Mouse (Mus musculus) forelimb bud, embryonic 11.5 days (tissue): ENCODE data around the gene Rdm1.
A peak's percentile ranks its signal among the peaks of the same experiment; 100 is the strongest.

Experiments
- DNase-seq: peaks from one replicate; pipeline ENCODE4 v3.0.0-alpha.2; 2012; ENCODE audit warnings: low read depth, low spot score

The Rdm1 gene

DNA sequence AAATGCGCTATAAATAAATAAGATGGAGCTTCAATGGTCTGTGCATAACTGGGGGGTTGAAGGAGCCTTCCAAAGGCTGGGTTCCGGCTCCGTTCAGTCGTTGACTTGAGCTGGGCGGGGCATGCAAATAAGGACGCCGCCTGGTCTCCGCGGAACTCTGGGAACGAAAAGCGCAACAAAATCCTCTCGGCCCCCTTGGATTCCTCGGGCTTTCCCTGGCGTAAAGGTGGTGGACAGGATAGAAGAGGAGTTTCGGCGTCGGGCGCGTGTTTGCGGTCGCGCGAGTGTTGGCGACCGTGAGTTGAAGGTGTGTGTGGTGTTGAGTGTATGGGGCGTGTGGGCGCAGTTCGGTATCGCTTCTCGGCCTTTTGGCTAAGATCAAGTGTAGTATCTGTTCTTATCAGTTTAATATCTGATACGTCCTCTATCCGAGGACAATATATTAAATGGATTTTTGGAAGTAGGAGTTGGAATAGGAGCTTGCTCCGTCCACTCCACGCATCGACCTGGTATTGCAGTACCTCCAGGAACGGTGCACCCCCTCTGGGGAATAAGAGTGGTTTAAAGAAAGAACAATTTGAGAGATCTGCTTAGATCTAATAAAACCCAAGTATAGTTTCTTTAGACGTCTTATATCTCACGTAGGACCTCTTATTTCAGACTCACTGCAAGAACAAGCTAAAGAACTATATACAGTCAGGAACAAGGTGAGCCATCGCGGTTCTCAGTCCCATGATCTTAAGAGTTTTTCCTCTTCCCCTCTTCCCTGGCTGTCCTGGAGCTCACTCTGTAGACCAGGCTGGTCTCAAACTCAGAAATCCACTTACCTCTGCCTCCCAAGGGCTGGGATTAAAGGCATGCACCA is 31.1 kb downstream of the Rdm1 start:
- peak; percentile 95 for DNase-seq

DNA sequence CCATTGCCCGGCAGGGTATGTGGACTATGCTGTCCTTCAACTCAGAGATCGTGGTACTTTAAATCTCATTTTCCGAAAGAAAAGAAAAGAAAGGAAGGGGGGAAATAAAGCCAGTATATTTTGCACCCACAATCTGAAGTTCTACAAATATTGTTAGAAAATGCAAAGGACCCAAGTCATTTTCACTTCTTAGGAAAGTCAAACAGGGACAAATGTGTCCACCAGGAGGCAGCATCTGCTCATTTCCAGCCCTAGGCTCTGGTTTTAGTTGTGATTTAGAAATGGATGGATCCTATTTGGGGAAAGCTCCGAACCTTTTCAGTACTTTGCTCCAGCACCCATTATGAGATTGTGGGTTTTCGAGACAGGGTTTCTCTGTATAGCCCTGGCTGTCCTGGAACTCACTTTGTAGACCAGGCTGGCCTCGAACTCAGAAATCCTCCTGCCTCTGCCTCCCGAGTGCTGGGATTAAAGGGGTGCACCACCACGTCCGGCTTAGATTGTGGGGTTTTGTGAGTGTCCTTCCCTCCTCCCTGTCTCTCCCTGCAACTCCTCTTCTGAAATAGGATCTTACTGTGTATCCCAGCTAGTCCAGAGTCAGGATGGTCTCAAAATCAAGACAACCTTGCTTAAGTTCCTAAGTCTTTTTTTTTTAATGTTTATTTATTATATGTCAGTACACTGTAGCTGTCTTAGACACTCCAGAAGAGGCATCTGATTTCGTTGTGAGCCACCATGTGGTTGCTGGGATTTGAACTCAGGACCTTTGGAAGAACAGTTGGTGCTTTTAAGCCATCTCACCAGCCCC is 32.0 kb downstream of the Rdm1 start:
- DNase-seq: peak; percentile 90

DNA sequence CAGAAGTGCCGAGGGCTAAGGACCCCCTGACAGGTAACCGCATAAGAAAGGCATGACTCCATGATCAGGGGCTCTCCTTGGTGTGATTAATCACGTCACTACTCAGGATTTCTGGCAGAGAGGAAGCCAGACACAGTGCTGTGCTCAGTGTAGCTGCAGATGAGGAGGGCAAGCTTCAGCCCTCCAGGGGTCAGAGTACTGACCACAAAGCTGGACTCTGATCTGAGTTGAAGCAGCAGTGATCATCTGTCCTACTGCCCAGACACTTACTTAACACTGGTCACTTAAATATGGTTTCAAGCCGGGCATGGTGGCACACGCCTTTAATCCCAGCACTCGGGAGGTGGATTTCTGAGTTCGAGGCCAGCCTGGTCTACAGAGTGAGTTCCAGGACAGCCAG is 34.2 kb downstream of the Rdm1 start:
- no peak for DNase-seq

DNA sequence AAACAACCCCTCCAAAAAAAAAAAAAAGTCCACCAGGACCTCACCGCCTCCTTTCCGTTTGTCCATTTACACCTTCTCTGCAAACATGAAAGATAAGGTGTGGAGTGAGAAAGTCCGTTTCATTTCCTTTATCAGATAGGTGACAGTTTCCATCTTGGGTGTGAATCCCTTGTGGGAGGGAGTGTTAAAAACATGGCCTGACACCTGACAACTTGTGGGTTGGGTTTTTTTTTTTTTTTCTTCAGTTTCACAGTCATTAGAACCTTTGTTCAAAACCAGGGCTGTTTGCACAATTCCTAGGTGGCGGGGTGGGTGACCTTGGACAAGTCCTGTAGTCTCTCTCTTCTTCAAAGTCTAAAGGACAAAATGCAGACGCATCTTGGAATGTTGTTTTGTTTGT is 34.8 kb downstream of the Rdm1 start:
- no peak for DNase-seq

DNA sequence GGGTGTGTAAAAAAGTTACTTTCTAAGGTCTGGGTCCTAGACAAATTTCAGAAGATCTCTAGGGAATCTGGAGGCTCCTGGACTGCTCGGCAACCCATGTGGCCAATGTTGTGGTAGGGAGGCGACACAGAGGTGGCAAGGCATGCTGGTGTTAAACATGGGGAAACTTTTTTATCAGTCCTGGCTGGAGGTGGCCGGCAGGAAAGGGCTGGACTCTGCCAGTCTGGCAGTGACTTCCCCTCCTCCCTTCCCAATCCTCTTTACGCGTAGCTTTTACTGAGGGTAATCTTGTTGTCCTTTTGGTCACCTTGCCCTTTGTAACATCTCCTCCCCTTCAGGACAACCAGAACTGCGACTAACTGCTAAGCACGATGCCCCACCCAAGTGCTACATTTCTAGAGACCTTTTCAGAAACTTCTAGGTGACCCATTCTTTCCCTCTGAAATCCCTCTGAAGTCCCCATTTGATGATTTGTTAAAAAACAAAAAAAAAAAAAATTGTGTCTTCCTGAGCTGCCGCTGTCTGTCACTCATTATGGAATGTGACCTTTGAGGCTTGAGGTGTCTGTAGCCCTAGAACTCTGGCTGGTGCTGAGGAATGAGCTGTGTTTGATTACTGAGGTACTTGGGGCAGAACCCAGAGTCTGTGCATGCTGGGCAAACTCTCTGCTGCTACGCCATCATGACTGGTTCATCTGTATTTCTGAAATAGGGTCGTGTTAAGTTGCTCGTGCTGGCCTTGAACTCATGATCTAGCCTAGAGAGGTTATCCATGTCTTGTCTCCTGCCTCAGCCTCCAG is 36.4 kb downstream of the Rdm1 start:
- DNase-seq: no peak

DNA sequence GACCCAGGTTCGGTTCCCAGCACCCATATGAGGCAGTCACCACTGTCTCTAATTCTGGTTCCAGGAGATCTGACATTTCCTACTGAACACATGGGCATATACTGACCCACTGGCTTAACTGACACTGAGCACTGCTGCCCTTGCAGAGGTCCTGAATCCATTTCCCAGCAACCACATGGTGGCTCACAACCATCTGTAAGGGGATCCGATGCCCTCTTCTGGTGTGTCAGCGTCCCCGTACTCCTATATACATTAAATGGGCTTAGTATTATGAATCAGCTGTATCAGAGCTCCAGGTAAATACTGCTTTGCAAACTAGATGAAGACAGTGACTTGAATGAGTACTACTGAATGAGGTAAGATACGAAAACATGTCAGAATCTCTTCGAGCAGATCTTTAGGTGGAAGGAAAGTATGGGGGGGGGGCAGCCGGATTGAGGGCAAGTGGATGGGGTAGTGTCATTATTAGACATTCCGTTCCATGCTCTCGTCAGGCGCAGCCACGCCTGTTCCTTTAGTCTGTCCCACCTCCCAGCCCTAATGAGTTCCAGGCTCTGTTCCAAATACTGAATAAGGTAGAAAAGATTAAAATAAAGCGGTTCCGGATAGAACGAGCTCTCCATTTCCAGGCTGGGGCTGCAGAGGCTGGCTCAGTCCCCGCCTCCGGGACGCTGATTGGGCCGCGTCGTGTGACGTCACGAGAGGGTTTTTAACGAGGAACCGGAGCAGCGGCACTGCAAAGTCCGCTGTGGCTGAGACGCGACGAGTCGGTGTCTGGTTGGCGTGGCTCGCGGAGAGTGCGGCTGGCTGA is 38.0 kb downstream of the Rdm1 start, which contains the start of gene Arl4d:
Gene Arl4d (plus strand): TSS at position 717 of the 811 bp plus-strand sequence.
- peak; percentile 92 for DNase-seq

DNA sequence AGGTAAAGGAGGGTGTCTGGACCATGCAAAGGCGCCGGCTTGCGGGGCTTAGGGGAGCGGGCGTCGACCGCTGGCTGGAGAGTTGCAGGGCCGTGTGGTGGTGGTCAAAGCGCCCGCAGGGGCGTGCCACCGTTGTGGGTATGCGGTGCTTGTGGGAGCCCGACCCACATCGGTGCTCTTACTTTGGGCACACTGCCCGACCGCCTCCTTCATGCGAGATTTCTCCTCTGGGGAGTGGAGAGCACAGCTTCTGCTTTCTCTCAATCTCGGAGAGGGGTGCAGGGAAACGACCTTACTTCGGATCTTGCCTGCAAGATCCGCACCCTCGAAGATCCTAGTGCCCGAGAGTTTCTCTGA is 38.6 kb downstream of the Rdm1 start:
- DNase-seq: no peak

DNA sequence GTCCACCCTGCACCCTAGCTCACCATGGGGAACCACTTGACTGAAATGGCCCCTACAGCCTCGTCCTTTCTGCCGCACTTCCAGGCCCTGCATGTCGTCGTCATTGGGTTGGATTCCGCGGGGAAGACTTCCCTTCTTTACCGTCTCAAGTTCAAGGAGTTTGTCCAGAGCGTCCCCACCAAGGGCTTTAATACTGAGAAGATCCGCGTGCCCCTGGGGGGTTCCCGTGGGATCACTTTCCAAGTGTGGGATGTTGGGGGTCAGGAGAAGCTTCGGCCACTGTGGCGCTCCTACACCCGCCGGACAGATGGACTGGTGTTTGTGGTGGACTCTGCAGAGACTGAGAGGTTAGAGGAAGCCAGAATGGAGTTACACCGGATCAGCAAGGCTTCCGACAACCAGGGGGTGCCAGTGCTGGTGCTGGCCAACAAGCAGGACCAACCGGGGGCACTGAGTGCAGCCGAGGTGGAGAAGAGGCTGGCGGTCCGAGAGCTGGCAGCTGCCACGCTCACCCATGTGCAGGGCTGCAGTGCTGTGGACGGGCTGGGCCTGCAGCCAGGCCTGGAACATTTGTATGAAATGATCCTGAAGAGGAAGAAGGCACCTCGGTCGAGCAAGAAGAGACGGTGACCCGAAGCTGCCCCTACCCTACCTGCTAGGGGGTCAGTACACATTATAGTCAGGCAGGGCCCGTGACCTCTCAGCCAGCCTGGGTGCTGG is 39.8 kb downstream of the Rdm1 start:
- no peak for DNase-seq

DNA sequence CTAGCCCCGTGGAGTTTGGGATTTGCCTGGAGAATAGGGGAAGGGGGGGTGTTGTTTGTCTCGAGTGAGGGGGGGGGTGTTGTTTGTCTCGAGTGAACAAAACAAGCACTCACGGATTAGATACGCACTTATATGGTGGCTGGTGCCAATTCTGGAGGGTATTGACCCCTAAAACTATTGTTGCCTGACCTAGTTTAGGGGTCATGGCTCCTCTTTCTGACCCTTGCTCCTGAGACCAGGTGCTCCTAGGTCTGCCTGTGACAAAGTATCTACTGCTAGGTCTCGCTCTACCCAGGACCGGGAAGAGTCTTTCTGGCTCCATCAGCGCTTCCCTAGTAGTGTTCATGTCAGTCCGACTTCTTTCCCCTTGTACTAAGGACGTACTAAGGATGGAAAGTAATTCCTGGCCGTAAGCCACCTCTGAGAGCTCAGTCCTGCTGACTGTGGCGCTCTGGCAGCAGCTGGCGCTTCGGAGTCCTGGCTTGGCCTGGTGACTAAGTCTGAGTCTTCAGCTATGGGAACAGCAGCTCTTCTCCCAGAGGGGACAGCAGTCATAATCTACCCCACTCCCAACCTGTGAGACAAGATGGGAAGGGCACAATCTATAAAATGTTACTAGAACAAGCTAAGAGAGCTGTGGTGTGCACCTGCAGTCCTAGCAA is 41.0 kb downstream of the Rdm1 start:
- no peak for DNase-seq

DNA sequence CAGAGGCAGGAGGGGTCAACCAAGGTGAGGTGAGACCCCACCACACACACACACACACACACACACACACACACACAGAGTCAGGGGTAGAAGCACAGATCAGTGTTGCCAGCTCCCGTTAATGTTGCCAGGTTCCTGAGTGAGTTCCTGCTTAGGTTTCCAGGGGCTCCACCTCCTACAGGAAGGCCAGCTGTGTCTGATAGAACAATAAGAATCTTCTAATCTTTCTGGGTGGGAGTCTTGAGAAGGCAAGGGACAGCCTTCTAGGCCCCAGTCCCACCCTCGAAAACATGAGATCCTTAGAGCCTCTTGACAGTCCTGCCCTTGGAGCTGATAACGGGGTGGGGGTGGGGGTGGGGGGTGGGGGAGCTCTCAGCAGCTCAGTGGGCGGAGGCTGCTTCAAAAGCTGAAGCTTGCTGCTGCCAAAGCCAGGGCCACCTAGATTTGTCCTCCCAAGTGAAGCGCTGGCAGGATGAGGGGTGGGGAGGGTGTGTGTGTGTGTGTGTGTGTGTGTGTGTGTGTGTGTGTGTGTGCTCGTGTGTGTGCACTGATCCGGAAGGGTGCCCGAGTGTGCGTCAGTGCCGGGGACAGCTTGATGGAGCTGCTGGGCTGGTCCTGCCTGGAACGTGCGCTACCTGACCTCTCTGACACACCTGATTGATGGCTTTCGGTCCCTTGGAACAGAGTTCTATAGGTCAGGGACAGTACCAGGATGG is 41.7 kb downstream of the Rdm1 start:
- DNase-seq: no peak

DNA sequence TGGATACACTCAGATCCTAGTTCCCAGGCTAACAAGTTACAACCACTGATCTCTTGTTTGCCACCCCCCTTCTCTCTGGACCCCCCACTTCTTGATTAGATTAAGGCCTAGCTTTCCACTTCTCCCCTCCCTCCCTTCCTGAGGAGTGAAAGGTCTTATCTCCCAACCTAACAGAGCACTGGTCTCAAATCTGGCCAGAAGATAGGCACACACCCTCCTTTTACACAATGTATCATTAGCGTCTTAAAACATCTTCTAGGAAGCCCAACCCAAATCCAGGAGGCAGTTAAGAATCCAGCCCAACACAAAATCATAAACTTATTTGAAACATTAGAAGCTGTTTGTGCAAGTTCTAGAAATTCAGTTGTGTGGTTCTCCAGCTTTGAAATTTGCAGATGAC is 43.3 kb downstream of the Rdm1 start:
- no peak for DNase-seq

DNA sequence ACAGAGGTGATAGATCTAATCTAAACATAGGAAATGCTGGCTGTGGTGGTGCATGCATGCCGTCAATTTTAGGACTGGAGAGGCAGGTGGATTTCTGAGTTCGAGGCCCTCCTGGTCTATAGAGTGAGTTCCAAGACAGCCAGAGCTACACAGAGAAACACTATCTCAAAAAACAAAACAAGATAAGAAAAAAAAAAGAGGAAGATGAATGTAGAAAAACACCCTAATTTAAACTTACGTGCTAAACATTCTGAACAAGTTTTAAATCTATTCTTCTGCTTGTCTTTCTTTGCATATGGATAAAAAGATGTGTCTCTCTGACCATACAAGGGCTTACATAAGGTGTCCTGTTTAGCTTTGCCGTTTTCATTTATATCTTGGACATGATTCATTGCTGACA is 44.3 kb downstream of the Rdm1 start:
- DNase-seq: no peak

DNA sequence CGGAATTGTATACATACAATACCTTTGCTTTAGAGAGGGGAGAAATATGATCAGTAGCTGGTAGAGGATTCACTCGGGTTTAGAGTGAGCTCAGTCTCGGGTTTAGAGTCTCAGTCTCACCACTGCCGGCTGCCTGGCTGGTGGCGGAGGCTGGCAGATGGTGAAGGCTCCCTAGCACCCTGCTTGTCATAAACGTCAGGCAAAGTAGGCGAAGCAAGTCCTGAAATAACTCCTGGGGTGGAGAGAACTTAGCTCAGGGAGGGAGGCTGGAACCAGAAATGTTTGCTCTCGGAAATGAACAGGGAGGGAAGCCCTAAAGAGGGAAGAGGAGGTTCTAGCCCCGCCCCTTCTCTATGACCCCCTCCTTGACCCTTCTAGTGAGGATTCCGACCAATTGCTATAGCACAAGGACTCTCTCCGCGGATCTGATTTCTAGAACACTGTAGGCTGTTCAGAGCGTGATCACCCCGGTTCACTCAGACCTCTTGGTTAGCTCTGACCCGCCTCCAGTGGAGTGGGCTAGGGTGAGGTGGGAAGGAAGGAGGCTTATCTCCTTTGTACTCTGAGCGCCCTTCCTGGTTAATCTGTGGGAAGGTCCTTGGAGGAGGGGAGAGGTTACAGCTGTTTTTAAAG is 46.1 kb downstream of the Rdm1 start:
- DNase-seq: no peak

DNA sequence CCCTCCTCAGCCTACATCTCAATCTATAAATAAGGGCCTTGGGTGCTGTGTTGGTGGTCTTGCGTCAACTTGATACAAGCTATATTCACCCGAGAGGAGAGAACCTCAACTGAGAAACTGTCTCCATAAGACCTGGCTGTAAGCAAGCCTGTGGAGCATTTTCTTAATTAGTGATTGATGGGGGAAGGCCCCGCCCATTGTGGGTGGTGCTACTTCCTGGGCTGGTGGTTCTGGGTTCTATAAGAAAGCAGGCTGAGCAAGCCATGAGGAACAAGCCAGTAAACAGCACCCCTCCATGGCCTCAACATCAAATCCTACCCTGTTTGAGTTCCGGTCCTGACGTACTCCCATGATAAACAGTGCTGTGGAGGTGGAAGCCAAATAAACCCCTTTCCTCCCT is 47.1 kb downstream of the Rdm1 start:
- no peak for DNase-seq

DNA sequence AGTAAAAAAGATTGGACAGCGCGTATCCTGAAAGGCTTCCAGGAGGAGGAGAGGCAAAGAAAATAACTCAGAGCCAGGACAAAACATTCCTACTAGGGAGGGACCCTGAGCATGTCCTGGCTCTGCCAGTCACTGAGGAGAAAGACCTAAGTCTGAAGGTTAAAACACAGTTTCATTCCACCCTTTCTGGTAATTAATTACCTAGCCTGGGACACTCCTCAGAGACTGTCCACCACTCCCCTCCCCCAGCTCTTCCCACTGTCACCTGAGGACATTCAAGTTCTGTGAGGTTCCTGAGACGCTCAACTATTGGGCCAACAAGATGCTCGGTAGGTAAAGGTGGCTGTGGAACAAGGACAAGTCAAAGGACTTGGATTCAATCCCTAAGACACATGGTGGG is 48.4 kb downstream of the Rdm1 start:
- no peak for DNase-seq

DNA sequence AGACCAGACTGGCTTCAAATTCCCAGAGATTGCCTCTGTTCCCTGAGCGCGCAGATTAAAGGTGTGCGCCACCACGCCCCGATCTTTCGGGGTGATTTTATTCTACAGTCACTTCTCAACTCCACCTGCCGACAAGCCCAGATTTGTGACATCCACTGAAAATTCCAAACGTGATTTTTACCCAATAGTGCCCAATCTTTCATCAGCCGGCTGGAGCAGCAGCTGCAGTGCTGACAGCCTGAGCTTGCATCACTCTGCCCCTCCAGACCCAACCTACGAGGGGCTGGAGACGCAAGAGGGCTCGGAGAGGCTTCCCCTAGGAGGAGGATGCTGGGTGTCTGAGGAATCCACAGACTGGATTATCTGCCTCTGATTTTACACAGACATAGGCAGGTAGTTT is 50.7 kb downstream of the Rdm1 start:
- no peak for DNase-seq

DNA sequence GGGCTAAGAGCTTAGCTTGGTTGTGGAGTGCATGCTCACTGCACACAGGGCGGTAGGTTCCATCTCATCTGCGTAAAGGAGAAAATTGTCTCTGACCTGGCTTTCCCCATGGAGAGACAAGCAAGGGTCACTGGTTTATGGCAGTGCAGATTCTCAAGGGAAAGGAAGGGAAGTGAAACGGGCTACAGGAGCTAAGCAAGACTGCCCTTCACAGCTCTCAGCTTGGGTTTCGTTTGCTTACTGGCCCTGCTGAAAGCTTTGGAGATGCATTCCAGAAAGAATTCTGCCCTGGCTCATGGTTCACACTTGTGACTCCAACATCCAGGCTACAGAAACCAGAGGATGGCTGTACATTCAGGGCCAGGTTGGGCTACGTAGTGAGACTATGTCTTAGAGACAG is 51.8 kb downstream of the Rdm1 start:
- no peak for DNase-seq

DNA sequence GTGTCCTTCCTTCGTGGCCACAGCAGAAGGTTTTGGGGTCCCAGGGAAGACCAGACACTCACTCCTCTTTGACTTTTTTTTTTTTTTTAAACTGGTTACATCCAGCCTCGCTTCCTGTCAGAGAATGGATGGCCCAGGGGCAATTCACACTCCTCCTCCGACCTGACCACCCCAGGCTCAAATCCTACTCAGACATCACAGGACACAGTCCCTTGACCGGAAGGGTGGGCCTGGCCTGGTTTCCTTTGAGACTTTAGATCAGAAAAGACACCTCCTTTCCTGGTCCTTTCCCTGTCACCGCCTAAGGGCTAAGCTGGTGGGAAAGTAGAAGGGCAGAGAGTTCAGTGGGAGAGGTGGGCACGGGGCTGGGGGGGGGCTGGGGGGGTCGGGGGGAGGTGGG is 52.9 kb downstream of the Rdm1 start:
- no peak for DNase-seq
